Mouse (Mus musculus) MEL (cell line): ENCODE results near the gene Ncapd2. TPM values are rescaled to one million over a fixed set of nuclear protein-coding genes. Genes with fewer than 3 reads are reported as not detected.
A peak's percentile ranks its signal among the peaks of the same experiment; 100 is the strongest.

Source experiments
- DNase-seq: peaks from one replicate; pipeline ENCODE4 v3.0.0; 2011; ENCODE audit warnings: low read depth, low spot score
- H3K27ac ChIP-seq: 2 replicates; pipeline ENCODE4 v1.5.1; 2012; ENCODE audit warnings: low read depth, mild to moderate bottlenecking, control low read depth, low read length, moderate library complexity; ENCODE audit not compliant: control insufficient read depth
- H3K27me3 ChIP-seq, 2 experiments: fragments of 150-350 bp in 1 of 2; sonication (generic) in 1 of 2; 2 replicates each; pipeline ENCODE4 v1.6.1; 2012; ENCODE audit warnings: low read length in 2 of 2, mild to moderate bottlenecking in 2 of 2, improper control_type of control experiment in 1 of 2, moderate library complexity in 1 of 2; ENCODE audit not compliant: insufficient read depth in 2 of 2, control insufficient read depth in 1 of 2
- H3K36me3 ChIP-seq, 2 experiments: 2 replicates each; pipeline ENCODE4 v1.6.1; 2012 to 2014; ENCODE audit warnings: low read length in 2 of 2, improper control_type of control experiment in 1 of 2, inconsistent platforms in 1 of 2, mild to moderate bottlenecking in 1 of 2; ENCODE audit not compliant: insufficient read depth in 2 of 2, control insufficient read depth in 1 of 2
- H3K4me1 ChIP-seq, 2 experiments: fragments of 150-350 bp in 1 of 2; sonication (generic) in 1 of 2; 2 replicates each; pipeline ENCODE4 v1.6.1; 2012; ENCODE audit warnings: low read length in 2 of 2, improper control_type of control experiment in 1 of 2, mild to moderate bottlenecking in 1 of 2; ENCODE audit not compliant: insufficient read depth in 2 of 2, control insufficient read depth in 1 of 2
- H3K4me3 ChIP-seq, 2 experiments: fragments of 150-350 bp in 1 of 2; sonication (generic) in 1 of 2; 2 replicates each; pipeline ENCODE4 v1.5.1; 2012; ENCODE audit warnings: low read depth in 2 of 2, low read length in 2 of 2, mild to moderate bottlenecking in 2 of 2, moderate library complexity in 2 of 2, control low read depth in 1 of 2, improper control_type of control experiment in 1 of 2; ENCODE audit not compliant: control insufficient read depth in 1 of 2, insufficient read depth in 1 of 2
- H3K79me2 ChIP-seq: 2 replicates; pipeline ENCODE4 v1.6.1; 2012; ENCODE audit warnings: mild to moderate bottlenecking, low read length, moderate library complexity; ENCODE audit not compliant: control insufficient read depth, poor library complexity, insufficient read depth
- H3K9ac ChIP-seq: 2 replicates; pipeline ENCODE4 v1.6.1; 2012; ENCODE audit warnings: low read depth, mild to moderate bottlenecking, control low read depth, low read length, moderate library complexity; ENCODE audit not compliant: control insufficient read depth, poor library complexity, severe bottlenecking
- H3K9me3 ChIP-seq: fragments of 150-350 bp; sonication (generic); replicated peaks from 2 replicates; pipeline ENCODE4 v1.6.1; 2012; ENCODE audit warnings: mild to moderate bottlenecking, low read length, improper control_type of control experiment, moderate library complexity; ENCODE audit not compliant: insufficient read depth
- BHLHE40 ChIP-seq: IDR thresholded peaks from 2 replicates; pipeline ENCODE4 v1.6.1; 2012; ENCODE audit warnings: low read depth, mild to moderate bottlenecking, inconsistent platforms, low read length, improper control_type of control experiment, borderline replicate concordance
- CHD1 ChIP-seq: IDR thresholded peaks from 2 replicates; pipeline ENCODE4 v1.6.1; 2012; ENCODE audit warnings: low read depth, mild to moderate bottlenecking, inconsistent platforms, low read length, improper control_type of control experiment
- CHD2 ChIP-seq: IDR thresholded peaks from 2 replicates; pipeline ENCODE4 v1.6.1; 2011; ENCODE audit warnings: low read length, improper control_type of control experiment
- CTCF ChIP-seq, 3 experiments: IDR thresholded peaks in 2 of 3; conservative IDR thresholded peaks in 1 of 3; 2 replicates each; pipeline ENCODE4 v1.5.1; 2011 to 2012; ENCODE audit warnings: low read length in 3 of 3, low read depth in 2 of 3, mild to moderate bottlenecking in 2 of 3, improper control_type of control experiment in 1 of 3, inconsistent platforms in 1 of 3, mixed read lengths in 1 of 3, moderate library complexity in 1 of 3; ENCODE audit not compliant: control insufficient read depth in 1 of 3, insufficient read depth in 1 of 3, poor library complexity in 1 of 3, severe bottlenecking in 1 of 3
- E2F4 ChIP-seq: IDR thresholded peaks from 2 replicates; pipeline ENCODE4 v1.6.1; 2011; ENCODE audit warnings: low read depth, low read length, improper control_type of control experiment, borderline replicate concordance
- ELF1 ChIP-seq: IDR thresholded peaks from 2 replicates; pipeline ENCODE4 v1.6.1; 2014; ENCODE audit warnings: low read depth, mild to moderate bottlenecking, inconsistent platforms, low read length, improper control_type of control experiment, moderate library complexity
- EP300 ChIP-seq, 2 experiments: IDR thresholded peaks; 2 replicates each; pipeline ENCODE4 v1.6.1; 2011; ENCODE audit warnings: improper control_type of control experiment in 2 of 2, low read length in 2 of 2, low read depth in 1 of 2, mild to moderate bottlenecking in 1 of 2
- ETS1 ChIP-seq: IDR thresholded peaks from 2 replicates; pipeline ENCODE4 v1.6.1; 2012; ENCODE audit warnings: low read depth, mild to moderate bottlenecking, inconsistent platforms, low read length, improper control_type of control experiment, moderate library complexity
- GATA1 ChIP-seq: IDR thresholded peaks from 2 replicates; pipeline ENCODE4 v1.6.1; 2011; ENCODE audit warnings: low read depth, low read length, improper control_type of control experiment
- HCFC1 ChIP-seq: IDR thresholded peaks from 2 replicates; pipeline ENCODE4 v1.6.1; 2012; ENCODE audit warnings: low read depth, mild to moderate bottlenecking, inconsistent platforms, low read length, improper control_type of control experiment, moderate library complexity
- JUND ChIP-seq: IDR thresholded peaks from 2 replicates; pipeline ENCODE4 v1.6.1; 2011; ENCODE audit warnings: low read depth, mild to moderate bottlenecking, improper control_type of control experiment, low read length
- MAFK ChIP-seq: IDR thresholded peaks from 2 replicates; pipeline ENCODE4 v1.6.1; 2011; ENCODE audit warnings: low read depth, mild to moderate bottlenecking, low read length, improper control_type of control experiment, borderline replicate concordance
- MAX ChIP-seq: IDR thresholded peaks from 2 replicates; pipeline ENCODE4 v1.6.1; 2011; ENCODE audit warnings: low read length, improper control_type of control experiment
- MEF2A ChIP-seq: IDR thresholded peaks from 2 replicates; pipeline ENCODE4 v1.6.1; 2014; ENCODE audit warnings: low read depth, mild to moderate bottlenecking, inconsistent platforms, low read length, improper control_type of control experiment; ENCODE audit not compliant: poor library complexity, insufficient replicate concordance, severe bottlenecking; ENCODE audit errors: extremely low read depth
- MXI1 ChIP-seq: IDR thresholded peaks from 2 replicates; pipeline ENCODE4 v1.6.1; 2011; ENCODE audit warnings: mild to moderate bottlenecking, low read depth, low read length, improper control_type of control experiment
- MYB ChIP-seq: IDR thresholded peaks from 2 replicates; pipeline ENCODE4 v1.6.1; 2011; ENCODE audit warnings: mild to moderate bottlenecking, low read depth, low read length, improper control_type of control experiment
- MYC ChIP-seq: IDR thresholded peaks from 2 replicates; pipeline ENCODE4 v1.6.1; 2011; ENCODE audit warnings: low read depth, mild to moderate bottlenecking, low read length, improper control_type of control experiment, moderate library complexity
- NELFE ChIP-seq: IDR thresholded peaks from 2 replicates; pipeline ENCODE4 v1.6.1; 2011; ENCODE audit warnings: low read depth, low read length, improper control_type of control experiment
- NRF1 ChIP-seq: IDR thresholded peaks from 2 replicates; pipeline ENCODE4 v1.6.1; 2014; ENCODE audit warnings: low read depth, mild to moderate bottlenecking, inconsistent platforms, low read length, improper control_type of control experiment, moderate library complexity; ENCODE audit not compliant: poor library complexity, insufficient read depth, severe bottlenecking
- POLR2A ChIP-seq, 2 experiments: IDR thresholded peaks; 2 replicates each; pipeline ENCODE4 v1.6.1; 2011 to 2012; ENCODE audit warnings: low read length in 2 of 2, mild to moderate bottlenecking in 2 of 2, control low read depth in 1 of 2, improper control_type of control experiment in 1 of 2, low read depth in 1 of 2, moderate library complexity in 1 of 2; ENCODE audit not compliant: control insufficient read depth in 1 of 2, insufficient read depth in 1 of 2, poor library complexity in 1 of 2
- POLR2AphosphoS5 ChIP-seq: IDR thresholded peaks from 2 replicates; pipeline ENCODE4 v1.6.1; 2012; ENCODE audit warnings: low read depth, borderline replicate concordance, mild to moderate bottlenecking, inconsistent platforms, low read length, moderate library complexity, mixed read lengths
- RCOR1 ChIP-seq: IDR thresholded peaks from 2 replicates; pipeline ENCODE4 v1.6.1; 2012; ENCODE audit warnings: low read depth, mild to moderate bottlenecking, inconsistent platforms, low read length, improper control_type of control experiment
- SIN3A ChIP-seq: IDR thresholded peaks from 2 replicates; pipeline ENCODE4 v1.6.1; 2012; ENCODE audit warnings: low read length, improper control_type of control experiment, inconsistent platforms
- SMC3 ChIP-seq: IDR thresholded peaks from 2 replicates; pipeline ENCODE4 v1.6.1; 2011; ENCODE audit warnings: low read depth, low read length, improper control_type of control experiment
- TAL1 ChIP-seq: IDR thresholded peaks from 2 replicates; pipeline ENCODE4 v1.6.1; 2012; ENCODE audit warnings: mild to moderate bottlenecking, inconsistent platforms, low read length, moderate library complexity, mixed read lengths
- USF1 ChIP-seq: IDR thresholded peaks from 2 replicates; pipeline ENCODE4 v1.6.1; 2014; ENCODE audit warnings: low read depth, mild to moderate bottlenecking, inconsistent platforms, low read length, improper control_type of control experiment, moderate library complexity
- ZC3H11A ChIP-seq: IDR thresholded peaks from 2 replicates; pipeline ENCODE4 v1.6.1; 2012; ENCODE audit warnings: low read depth, mild to moderate bottlenecking, inconsistent platforms, low read length, improper control_type of control experiment
- ZKSCAN1 ChIP-seq: IDR thresholded peaks from 2 replicates; pipeline ENCODE4 v1.6.1; 2012; ENCODE audit warnings: low read depth, mild to moderate bottlenecking, inconsistent platforms, low read length, improper control_type of control experiment, moderate library complexity
- ZNF384 ChIP-seq: IDR thresholded peaks from 2 replicates; pipeline ENCODE4 v1.6.1; 2012; ENCODE audit warnings: low read depth, mild to moderate bottlenecking, inconsistent platforms, low read length, improper control_type of control experiment
- polyA plus RNA-seq, 2 experiments: library from polyadenylated mRNA; stranded (reverse) in 1 of 2; unstranded in 1 of 2; fragments of >175 nt in 1 of 2; fragments of >200 nt in 1 of 2; gene quantifications; 2 replicates each; pipeline versions ENCODE4 v1.2.1 to v1.2.4; 2012; ENCODE audit warnings: low replicate concordance in 2 of 2, low read depth in 1 of 2; ENCODE audit not compliant: insufficient read length in 2 of 2, insufficient read depth in 1 of 2, missing spikeins in 1 of 2
- total RNA-seq: library from RNA; depleted of rRNA; stranded (reverse); fragments of 300-350 nt; gene quantifications from 2 replicates; pipeline ENCODE4 v1.2.3, GENCODE M21; 2012

Gene Ncapd2
- total and polyA plus RNA-seq, 3 experiments: 86.6 to 394 TPM; not detected in 1

DNA sequence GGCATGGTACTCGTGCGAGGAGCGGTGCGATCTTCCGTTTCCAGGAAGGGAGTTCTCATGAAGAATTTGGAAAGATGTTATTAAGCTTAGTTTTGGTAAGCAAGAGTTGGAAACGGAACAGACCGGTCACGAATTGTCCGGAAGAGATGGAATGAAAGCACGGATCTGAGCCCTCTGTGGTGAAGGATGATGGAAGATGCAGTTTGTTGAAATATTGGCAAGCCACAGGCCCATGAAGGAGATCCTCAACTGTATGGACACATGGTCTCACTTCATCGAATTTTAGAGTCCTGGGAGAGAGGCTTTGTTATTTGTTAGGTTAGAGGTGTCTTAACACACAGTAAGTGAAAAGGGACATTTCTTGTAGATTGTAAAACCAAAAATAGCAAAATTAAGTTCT, 59.0 kb downstream of the Ncapd2 start:
- Histone ChIP-seq H3K27ac (peak overlapping the region; percentile 43), H3K4me3 (peak overlapping the region; percentile 80 to 94), H3K36me3 (peaks cover 25% of the 10 kb centered on the region in 2 experiments), H3K79me2 (peaks cover 49% of the 10 kb centered on the region), H3K27me3 (no peaks in the 10 kb centered on the region), H3K4me1 (peaks cover 7 to 13% of the 10 kb centered on the region in 2 experiments; a peak in 2 of 4 replicates), H3K9ac (peak overlapping the region; percentile 85), H3K9me3 (no peaks in the 10 kb centered on the region)
- peak; percentile 36; the same call in 1 of the 2 replicates for TF ChIP-seq MYC
- no peak for TF ChIP-seq ZKSCAN1
- TF ChIP-seq CHD1: 0 out of 2 replicates have a peak, but pooled peaks have one; percentile 54
- DNase-seq: peak; percentile 52

DNA sequence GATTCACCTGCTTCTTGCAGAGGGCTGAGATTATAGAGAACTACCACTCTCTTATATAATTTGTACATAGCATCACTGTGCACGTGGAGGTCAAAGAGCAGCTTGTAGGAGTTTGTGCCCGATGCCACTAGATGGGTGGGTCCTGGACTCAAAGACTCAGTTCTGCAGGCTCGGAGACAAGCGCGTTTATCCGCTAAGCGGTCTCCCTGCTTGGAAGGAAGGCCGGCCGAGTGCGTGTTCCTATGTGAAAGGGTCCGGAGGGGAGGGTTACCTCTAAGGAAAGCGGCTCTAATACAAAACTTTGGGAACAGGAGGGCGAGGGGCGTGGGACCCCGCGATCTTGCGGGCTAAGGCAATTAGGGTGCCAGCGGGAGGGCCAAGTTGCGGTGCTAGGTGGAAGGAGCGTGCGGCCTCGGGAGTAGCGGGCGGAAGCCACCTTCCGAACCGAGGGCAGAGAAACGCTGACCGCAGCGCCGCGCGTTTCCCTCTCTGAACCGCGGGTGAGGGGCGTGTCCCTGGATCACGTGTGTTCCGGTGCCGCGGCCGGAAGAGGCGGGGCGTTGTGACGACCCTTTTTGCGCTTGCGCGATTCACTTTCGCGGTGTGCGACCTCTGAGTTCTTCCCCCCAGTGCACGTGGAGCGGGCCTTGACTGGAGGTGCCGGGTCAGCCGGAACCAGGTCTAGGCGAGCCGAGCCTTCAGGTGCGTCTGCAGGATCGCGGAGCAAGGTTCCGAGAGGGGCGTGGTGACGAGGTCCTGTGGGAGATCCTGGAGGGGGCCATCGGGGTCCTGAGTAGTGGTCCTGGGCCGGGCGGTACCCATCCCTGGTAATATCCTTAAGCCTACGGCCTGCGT, 60.0 kb downstream of the Ncapd2 start, which contains the start of gene Nop2:
TSS of gene Nop2 (plus strand) at position 608 of the 855 bp plus-strand sequence.
- peak within 1 kb of the TSS; percentile 80 to 94 for H3K4me3 ChIP-seq
- peaks cover 23 to 25% of the 10 kb centered on the region in 2 experiments for H3K36me3 ChIP-seq
- H3K4me1 ChIP-seq: peaks cover 7 to 13% of the 10 kb centered on the region in 2 experiments; a peak in 2 of 4 replicates
- H3K9ac ChIP-seq: peak within 1 kb of the TSS; percentile 97
- peak; percentile 97 for DNase-seq
- H3K9me3 ChIP-seq: no peaks in the 10 kb centered on the region
- H3K79me2 ChIP-seq: peaks cover 43% of the 10 kb centered on the region
- H3K27ac ChIP-seq: peak within 1 kb of the TSS; percentile 90
- H3K27me3 ChIP-seq: no peaks in the 10 kb centered on the region
- 0 out of 2 replicates have a peak, but pooled peaks have one; percentile 25 for TF ChIP-seq RCOR1
- TF ChIP-seq USF1: peak; percentile 96
- TF ChIP-seq SIN3A: peak; percentile 94
- TF ChIP-seq TAL1: no peak
- peak; percentile 97 for TF ChIP-seq BHLHE40
- TF ChIP-seq MEF2A: no peak
- no peak for TF ChIP-seq MYB
- no peak for TF ChIP-seq E2F4
- TF ChIP-seq EP300 (IDR thresholded peaks at IDR 0.05; ENCODE audit: low read depth in 1 of 2, low read length in 2 of 2): no peak
- TF ChIP-seq NRF1: peak; percentile 73
- peak; percentile 63 for TF ChIP-seq ETS1
- no peak for TF ChIP-seq ZC3H11A
- TF ChIP-seq ELF1: peak; percentile 76
- no peak for TF ChIP-seq MAFK
- peak; percentile 85 for TF ChIP-seq HCFC1
- no peak for TF ChIP-seq GATA1
- TF ChIP-seq NELFE: peak; percentile 94
- TF ChIP-seq CHD1: no peak
- TF ChIP-seq CHD2: peak; percentile 24
- no peak for TF ChIP-seq CTCF (IDR thresholded peaks at IDR 0.05 in 2 of 3, conservative IDR thresholded peaks at IDR 0.05 in 1 of 3; ENCODE audit: control insufficient read depth in 1 of 3, insufficient read depth in 1 of 3, low read depth in 2 of 3, low read length in 3 of 3, poor library complexity in 1 of 3, severe bottlenecking in 1 of 3)
- TF ChIP-seq MXI1: peak; percentile 99
- TF ChIP-seq POLR2A (IDR thresholded peaks at IDR 0.05; ENCODE audit: control insufficient read depth in 1 of 2, insufficient read depth in 1 of 2, low read depth in 1 of 2, low read length in 2 of 2, poor library complexity in 1 of 2): peak; percentile 80 to 92
- no peak for TF ChIP-seq ZNF384
- peak; percentile 98 for TF ChIP-seq MAX
- peak; percentile 90 for TF ChIP-seq MYC
- no peak for TF ChIP-seq JUND
- TF ChIP-seq POLR2AphosphoS5: peak; percentile 75; the same call in 1 of the 2 replicates
- peak; percentile 20 for TF ChIP-seq SMC3
